Mouse (Mus musculus): ENCODE measurements around the gene Atp2b4. TPM values are rescaled to one million over a fixed set of nuclear protein-coding genes. Genes with fewer than 3 reads are reported as not detected.

Atp2b4 gene
- polyA plus RNA-seq, 1 experiment from 2014 or later, result 7.7 TPM

GRCm38 (mm10) chr1:133766901-133767529 lies 33.8 kb downstream of the Atp2b4 start:
- Histone ChIP-seq H3K4me2 (ENCODE audit: low read depth, low read length) (no peak overlapping the region), H3K36me3 (ENCODE audit: control insufficient read depth, insufficient read depth, low read length) (no peaks in the 10 kb centered on the region), H3K27me3 (ENCODE audit: control insufficient read depth, insufficient read depth, low read depth, low read length) (no peaks in the 10 kb centered on the region), H3K4me1 (replicated peaks; ENCODE audit: control insufficient read depth, insufficient read depth, low read length) (peaks cover 26% of the 10 kb centered on the region), H3K27ac (ENCODE audit: low read length) (peak overlapping the region; percentile 70), H3K9me3 (ENCODE audit: control insufficient read depth, low read length) (no peaks in the 10 kb centered on the region), H3K9ac (ENCODE audit: low read length) (peak overlapping the region; percentile 31; the same call in 1 of the 2 replicates), H3K4me3 (ENCODE audit: low read length) (no peak overlapping the region)
- 16% methylated on average over 11 of the region's 11 CpGs for WGBS
- ATAC-seq (ENCODE audit: low read depth), result no peak

- peaks cover 29% of the 10 kb centered on the region for H3K4me1 ChIP-seq (replicated peaks; ENCODE audit: control insufficient read depth, insufficient read depth, low read length)
- no peak overlapping the region for H3K9ac ChIP-seq (ENCODE audit: low read length)
- ATAC-seq (ENCODE audit: low read depth), result no peak
- no peak overlapping the region for H3K4me3 ChIP-seq (ENCODE audit: low read length)
- no peaks in the 10 kb centered on the region for H3K9me3 ChIP-seq (ENCODE audit: control insufficient read depth, low read length)
- H3K27me3 ChIP-seq (ENCODE audit: control insufficient read depth, insufficient read depth, low read depth, low read length), result no peaks in the 10 kb centered on the region
- no peak overlapping the region for H3K4me2 ChIP-seq (ENCODE audit: low read depth, low read length)
- no peak overlapping the region for H3K27ac ChIP-seq (ENCODE audit: low read length)
- WGBS, result 57% methylated on average over 4 of the region's 4 CpGs
- no peaks in the 10 kb centered on the region for H3K36me3 ChIP-seq (ENCODE audit: control insufficient read depth, insufficient read depth, low read length)
These were observed 35.5 kb downstream of the Atp2b4 start for GRCm38 (mm10) chr1:133765376-133765775.

GRCm38 (mm10) chr1:133762946-133763422 lies 37.9 kb downstream of the Atp2b4 start:
- no peak overlapping the region for H3K4me3 ChIP-seq (ENCODE audit: low read length)
- peak; percentile 59 for ATAC-seq (ENCODE audit: low read depth)
- no peaks in the 10 kb centered on the region for H3K9me3 ChIP-seq (ENCODE audit: control insufficient read depth, low read length)
- no peak overlapping the region; the same call in 1 of the 2 replicates for H3K27ac ChIP-seq (ENCODE audit: low read length)
- H3K4me2 ChIP-seq (ENCODE audit: low read depth, low read length), result no peak overlapping the region
- no peaks in the 10 kb centered on the region for H3K27me3 ChIP-seq (ENCODE audit: control insufficient read depth, insufficient read depth, low read depth, low read length)
- no peak overlapping the region for H3K9ac ChIP-seq (ENCODE audit: low read length)
- 28% methylated on average over 5 of the region's 5 CpGs for WGBS
- H3K4me1 ChIP-seq (replicated peaks; ENCODE audit: control insufficient read depth, insufficient read depth, low read length), result peaks cover 26% of the 10 kb centered on the region
- H3K36me3 ChIP-seq (ENCODE audit: control insufficient read depth, insufficient read depth, low read length), result no peaks in the 10 kb centered on the region

GRCm38 (mm10) chr1:133761278-133761677 lies 39.6 kb downstream of the Atp2b4 start:
- H3K27ac ChIP-seq (ENCODE audit: low read length), result no peak overlapping the region
- H3K27me3 ChIP-seq (ENCODE audit: control insufficient read depth, insufficient read depth, low read depth, low read length), result no peaks in the 10 kb centered on the region
- peaks cover 9% of the 10 kb centered on the region; the same call in 1 of the 2 replicates for H3K4me1 ChIP-seq (replicated peaks; ENCODE audit: control insufficient read depth, insufficient read depth, low read length)
- peak; percentile 76 for ATAC-seq (ENCODE audit: low read depth)
- H3K4me3 ChIP-seq (ENCODE audit: low read length), result no peak overlapping the region
- 38% methylated on average over 5 of the region's 5 CpGs for WGBS
- no peak overlapping the region for H3K4me2 ChIP-seq (ENCODE audit: low read depth, low read length)
- no peaks in the 10 kb centered on the region for H3K36me3 ChIP-seq (ENCODE audit: control insufficient read depth, insufficient read depth, low read length)
- no peak overlapping the region for H3K9ac ChIP-seq (ENCODE audit: low read length)
- H3K9me3 ChIP-seq (ENCODE audit: control insufficient read depth, low read length), result no peaks in the 10 kb centered on the region

- H3K4me2 ChIP-seq (ENCODE audit: low read depth, low read length), result no peak overlapping the region
- WGBS, result 77% methylated on average over 4 of the region's 4 CpGs
- no peaks in the 10 kb centered on the region for H3K27me3 ChIP-seq (ENCODE audit: control insufficient read depth, insufficient read depth, low read depth, low read length)
- H3K27ac ChIP-seq (ENCODE audit: low read length), result no peak overlapping the region
- no peak overlapping the region for H3K9ac ChIP-seq (ENCODE audit: low read length)
- H3K4me3 ChIP-seq (ENCODE audit: low read length), result no peak overlapping the region
- H3K4me1 ChIP-seq (replicated peaks; ENCODE audit: control insufficient read depth, insufficient read depth, low read length), result peaks cover 2% of the 10 kb centered on the region; the same call in 1 of the 2 replicates
- no peaks in the 10 kb centered on the region for H3K36me3 ChIP-seq (ENCODE audit: control insufficient read depth, insufficient read depth, low read length)
- ATAC-seq (ENCODE audit: low read depth), result no peak
- no peaks in the 10 kb centered on the region for H3K9me3 ChIP-seq (ENCODE audit: control insufficient read depth, low read length)
These were observed 46.4 kb downstream of the Atp2b4 start for GRCm38 (mm10) chr1:133754317-133754868.

- 80% methylated on average over 8 of the region's 8 CpGs for WGBS
- Histone ChIP-seq H3K27ac (ENCODE audit: low read length) (no peak overlapping the region), H3K9ac (ENCODE audit: low read length) (no peak overlapping the region), H3K36me3 (ENCODE audit: control insufficient read depth, insufficient read depth, low read length) (no peaks in the 10 kb centered on the region), H3K4me2 (ENCODE audit: low read depth, low read length) (no peak overlapping the region), H3K9me3 (ENCODE audit: control insufficient read depth, low read length) (no peaks in the 10 kb centered on the region), H3K4me1 (replicated peaks; ENCODE audit: control insufficient read depth, insufficient read depth, low read length) (peaks cover 5% of the 10 kb centered on the region; the same call in 1 of the 2 replicates), H3K4me3 (ENCODE audit: low read length) (no peak overlapping the region), H3K27me3 (ENCODE audit: control insufficient read depth, insufficient read depth, low read depth, low read length) (no peaks in the 10 kb centered on the region)
- no peak for ATAC-seq (ENCODE audit: low read depth)
These were observed 47.5 kb downstream of the Atp2b4 start for GRCm38 (mm10) chr1:133753325-133753724.

GRCm38 (mm10) chr1:133751621-133752020 lies 49.2 kb downstream of the Atp2b4 start:
- Histone ChIP-seq H3K9ac (ENCODE audit: low read length) (no peak overlapping the region), H3K27me3 (ENCODE audit: control insufficient read depth, insufficient read depth, low read depth, low read length) (no peaks in the 10 kb centered on the region), H3K27ac (ENCODE audit: low read length) (no peak overlapping the region), H3K9me3 (ENCODE audit: control insufficient read depth, low read length) (no peaks in the 10 kb centered on the region), H3K4me3 (ENCODE audit: low read length) (no peak overlapping the region), H3K36me3 (ENCODE audit: control insufficient read depth, insufficient read depth, low read length) (no peaks in the 10 kb centered on the region), H3K4me2 (ENCODE audit: low read depth, low read length) (no peak overlapping the region), H3K4me1 (replicated peaks; ENCODE audit: control insufficient read depth, insufficient read depth, low read length) (peaks cover 5% of the 10 kb centered on the region; the same call in 1 of the 2 replicates)
- WGBS, result 86% methylated on average over 3 of the region's 3 CpGs
- ATAC-seq (ENCODE audit: low read depth), result no peak

- no peak for ATAC-seq (ENCODE audit: low read depth)
- no peaks in the 10 kb centered on the region for H3K36me3 ChIP-seq (ENCODE audit: control insufficient read depth, insufficient read depth, low read length)
- no peak overlapping the region for H3K27ac ChIP-seq (ENCODE audit: low read length)
- no peak overlapping the region for H3K4me3 ChIP-seq (ENCODE audit: low read length)
- peaks cover 15% of the 10 kb centered on the region for H3K4me1 ChIP-seq (replicated peaks; ENCODE audit: control insufficient read depth, insufficient read depth, low read length)
- H3K4me2 ChIP-seq (ENCODE audit: low read depth, low read length), result no peak overlapping the region
- H3K9ac ChIP-seq (ENCODE audit: low read length), result no peak overlapping the region
- H3K27me3 ChIP-seq (ENCODE audit: control insufficient read depth, insufficient read depth, low read depth, low read length), result no peaks in the 10 kb centered on the region
- whole genome bisulfite sequencing, result 53% methylated on average over 4 of the region's 4 CpGs
- no peaks in the 10 kb centered on the region for H3K9me3 ChIP-seq (ENCODE audit: control insufficient read depth, low read length)
These were observed 50.9 kb downstream of the Atp2b4 start for GRCm38 (mm10) chr1:133749954-133750353.

GRCm38 (mm10) chr1:133745078-133745495 lies 55.8 kb downstream of the Atp2b4 start:
- Histone ChIP-seq H3K27ac (ENCODE audit: low read length) (peak overlapping the region; percentile 88), H3K9ac (ENCODE audit: low read length) (peak overlapping the region; percentile 42), H3K27me3 (ENCODE audit: control insufficient read depth, insufficient read depth, low read depth, low read length) (no peaks in the 10 kb centered on the region), H3K4me1 (replicated peaks; ENCODE audit: control insufficient read depth, insufficient read depth, low read length) (peaks cover 46% of the 10 kb centered on the region), H3K4me2 (ENCODE audit: low read depth, low read length) (peak overlapping the region; percentile 19; the same call in 1 of the 2 replicates), H3K36me3 (ENCODE audit: control insufficient read depth, insufficient read depth, low read length) (no peaks in the 10 kb centered on the region), H3K4me3 (ENCODE audit: low read length) (no peak overlapping the region), H3K9me3 (ENCODE audit: control insufficient read depth, low read length) (no peaks in the 10 kb centered on the region)
- WGBS, result 34% methylated on average over 9 of the region's 9 CpGs
- ATAC-seq (ENCODE audit: low read depth), result peak; percentile 70

Measured in lung, embryonic 16.5 days (tissue).